Mouse (Mus musculus) lung, adult 18-20 months (tissue): ENCODE measurements around the gene Ctsz.

Experiments used
- DNase-seq, 2 experiments: peaks; one replicate each; pipeline ENCODE4 v3.0.0; 2022; ENCODE audit warnings: mixed read lengths in 2 of 2

The Ctsz gene

GRCm38 (mm10) chr2:174438737-174439449 lies at the start of gene Ctsz:
Gene Ctsz, minus strand, starts transcription at chr2:174439039.
- DNase-seq, result peak; percentile 77 to 82

- no peak for DNase-seq
Observed at GRCm38 (mm10) chr2:174487005-174487404, 48.2 kb upstream of the Ctsz start.

- no peak for DNase-seq
Observed at GRCm38 (mm10) chr2:174478746-174479145, 39.9 kb upstream of the Ctsz start.

GRCm38 (mm10) chr2:174477543-174478319 lies 38.9 kb upstream of the Ctsz start:
- no peak for DNase-seq

- no peak for DNase-seq
Observed at GRCm38 (mm10) chr2:174473550-174473927, 34.7 kb upstream of the Ctsz start.

GRCm38 (mm10) chr2:174472818-174473549 lies 34.1 kb upstream of the Ctsz start, which contains the start of gene Prelid3b:
Gene Prelid3b, minus strand, starts transcription at chr2:174473081.
- DNase-seq, result peak; percentile 99

GRCm38 (mm10) chr2:174472407-174472806 lies 33.6 kb upstream of the Ctsz start:
- DNase-seq, result no peak

GRCm38 (mm10) chr2:174470786-174471405 lies 32.1 kb upstream of the Ctsz start:
- DNase-seq, result no peak

GRCm38 (mm10) chr2:174470333-174470732 lies 31.5 kb upstream of the Ctsz start:
- no peak for DNase-seq

- peak; percentile 97 to 98 for DNase-seq
Observed at GRCm38 (mm10) chr2:174463789-174464523, 25.1 kb upstream of the Ctsz start, which contains the start of gene Atp5e. Gene Atp5e, minus strand, starts transcription at chr2:174464105.

GRCm38 (mm10) chr2:174463370-174463769 lies 24.5 kb upstream of the Ctsz start:
- DNase-seq, result no peak

GRCm38 (mm10) chr2:174459365-174459764 lies 20.5 kb upstream of the Ctsz start:
- no peak for DNase-seq

- DNase-seq, result peak in 1 of 2 experiments; percentile 23
Observed at GRCm38 (mm10) chr2:174453681-174454080, 14.8 kb upstream of the Ctsz start.

GRCm38 (mm10) chr2:174450353-174450752 lies 11.5 kb upstream of the Ctsz start, which contains the start of gene Tubb1:
Gene Tubb1, plus strand, starts transcription at chr2:174450695.
- no peak for DNase-seq

GRCm38 (mm10) chr2:174448405-174448804 lies 9.6 kb upstream of the Ctsz start:
- DNase-seq, result no peak

GRCm38 (mm10) chr2:174446905-174447304 lies 8.1 kb upstream of the Ctsz start:
- DNase-seq, result no peak

GRCm38 (mm10) chr2:174446492-174446891 lies 7.7 kb upstream of the Ctsz start:
- no peak for DNase-seq

- DNase-seq, result no peak
Observed at GRCm38 (mm10) chr2:174445018-174445417, 6.2 kb upstream of the Ctsz start.

- DNase-seq, result no peak
Observed at GRCm38 (mm10) chr2:174444359-174444758, 5.5 kb upstream of the Ctsz start.

- DNase-seq, result no peak
Observed at GRCm38 (mm10) chr2:174443046-174443445, 4.2 kb upstream of the Ctsz start.

GRCm38 (mm10) chr2:174442460-174442859 lies 3.6 kb upstream of the Ctsz start:
- DNase-seq, result peak in 1 of 2 experiments; percentile 42

- no peak for DNase-seq
Observed at GRCm38 (mm10) chr2:174441898-174442297, 3.1 kb upstream of the Ctsz start.
